Comparison of ENCODE assay signal across 33 mouse cellular contexts in genomic region chr17:23976665-23977064, GRCm38 (mm10). TPM values are rescaled to one million over a fixed set of nuclear protein-coding genes. Genes with fewer than 3 reads are reported as not detected.
DNase-seq lines count a peak whose midpoint lies in the region; ATAC-seq and TF ChIP-seq lines count a peak whose summit lies in the region.
"Had no signal": no experiment of that assay in that cellular context is flagged by ENCODE, and none has a peak within 500 bp of the region (broad histone marks: within the 10 kb centered on the region; RNA-seq: fewer than 3 reads in every experiment).

No protein-coding gene starts in this region.

- WGBS in liver, postnatal 0 days (ENCODE audit: insufficient replicate concordance): 72% methylated on average over 4 of the region's 4 CpGs
- WGBS in midbrain, embryonic 13.5 days: 70% methylated on average over 4 of the region's 4 CpGs
- WGBS in heart, embryonic 12.5 days: 79% methylated on average over 4 of the region's 4 CpGs

- no peak overlapping the region for H3K4me3 ChIP-seq in liver, postnatal 0 days (ENCODE audit: low read depth, low read length)
- no peak overlapping the region for H3K4me3 ChIP-seq in midbrain, embryonic 13.5 days (replicated peaks)
- no peak overlapping the region for H3K4me3 ChIP-seq in heart, embryonic 12.5 days
- H3K4me3 ChIP-seq: embryonic facial prominence, embryonic 12.5 days; forebrain, embryonic 10.5 days; forebrain, embryonic 15.5 days; hindbrain, embryonic 10.5 days; hindbrain, embryonic 15.5 days; left cerebral cortex, adult 2 months; limb, embryonic 13.5 days; lung, embryonic 15.5 days; midbrain, embryonic 10.5 days; myocyte; neural tube, embryonic 12.5 days had no signal

- no peaks in the 10 kb centered on the region for H3K27me3 ChIP-seq in liver, postnatal 0 days (ENCODE audit: insufficient read depth, low read length)
- no peaks in the 10 kb centered on the region for H3K27me3 ChIP-seq in midbrain, embryonic 13.5 days
- no peaks in the 10 kb centered on the region for H3K27me3 ChIP-seq in heart, embryonic 12.5 days (replicated peaks)
- H3K27me3 ChIP-seq: embryonic facial prominence, embryonic 12.5 days; forebrain, embryonic 15.5 days; hindbrain, embryonic 15.5 days; limb, embryonic 13.5 days; lung, embryonic 15.5 days; neural tube, embryonic 12.5 days had no signal

- ATAC-seq in liver, postnatal 0 days: peak; percentile 56; the same call in 1 of the 2 replicates
- ATAC-seq in midbrain, embryonic 13.5 days: no peak
- no peak for ATAC-seq in heart, embryonic 12.5 days (ENCODE audit: insufficient number of reproducible peaks, low FRiP score)
- ATAC-seq: CD4-positive, CD25-positive, alpha-beta regulatory T cell, adult 4 months; forebrain, embryonic 15.5 days; inflammation-experienced regulatory T-cells, adult 6 months; midbrain, embryonic 16.5 days had no signal

- no peaks in the 10 kb centered on the region for H3K9me3 ChIP-seq in liver, postnatal 0 days (ENCODE audit: low read length)
- no peaks in the 10 kb centered on the region for H3K9me3 ChIP-seq in midbrain, embryonic 13.5 days
- no peaks in the 10 kb centered on the region for H3K9me3 ChIP-seq in heart, embryonic 12.5 days (replicated peaks)
- H3K9me3 ChIP-seq: embryonic facial prominence, embryonic 12.5 days; forebrain, embryonic 10.5 days; forebrain, embryonic 15.5 days; hindbrain, embryonic 10.5 days; hindbrain, embryonic 15.5 days; limb, embryonic 13.5 days; lung, embryonic 15.5 days; midbrain, embryonic 10.5 days; neural tube, embryonic 12.5 days had no signal

- no peaks in the 10 kb centered on the region for H3K36me3 ChIP-seq in liver, postnatal 0 days (replicated peaks; ENCODE audit: insufficient read depth, low read length)
- no peaks in the 10 kb centered on the region for H3K36me3 ChIP-seq in midbrain, embryonic 13.5 days
- no peaks in the 10 kb centered on the region for H3K36me3 ChIP-seq in heart, embryonic 12.5 days
- H3K36me3 ChIP-seq: embryonic facial prominence, embryonic 12.5 days; forebrain, embryonic 10.5 days; forebrain, embryonic 15.5 days; hindbrain, embryonic 10.5 days; hindbrain, embryonic 15.5 days; limb, embryonic 13.5 days; lung, embryonic 15.5 days; midbrain, embryonic 10.5 days; neural tube, embryonic 12.5 days had no signal

- H3K27ac ChIP-seq in liver, postnatal 0 days (ENCODE audit: low read depth): no peak overlapping the region
- no peak overlapping the region for H3K27ac ChIP-seq in midbrain, embryonic 13.5 days
- no peak overlapping the region for H3K27ac ChIP-seq in heart, embryonic 12.5 days (ENCODE audit: poor library complexity, severe bottlenecking)
- H3K27ac ChIP-seq: embryonic facial prominence, embryonic 12.5 days; forebrain, embryonic 10.5 days; forebrain, embryonic 15.5 days; hindbrain, embryonic 10.5 days; hindbrain, embryonic 15.5 days; left cerebral cortex, adult 2 months; limb, embryonic 13.5 days; liver, embryonic 14.5 days; lung, embryonic 15.5 days; midbrain, embryonic 10.5 days; neural tube, embryonic 12.5 days had no signal

- no peak overlapping the region for H3K4me2 ChIP-seq in liver, postnatal 0 days (ENCODE audit: low read depth, low read length)
- H3K4me2 ChIP-seq in midbrain, embryonic 13.5 days (replicated peaks): no peak overlapping the region
- H3K4me2 ChIP-seq in heart, embryonic 12.5 days: no peak overlapping the region
- H3K4me2 ChIP-seq: embryonic facial prominence, embryonic 12.5 days; forebrain, embryonic 15.5 days; hindbrain, embryonic 15.5 days; limb, embryonic 13.5 days; lung, embryonic 15.5 days; neural tube, embryonic 12.5 days had no signal

- TF ChIP-seq CTCF in liver, postnatal 0 days (IDR thresholded peaks at IDR 0.05; ENCODE audit: low read depth): no peak

- no peak for DNase-seq in liver, postnatal 0 days
- no peak for DNase-seq in liver
- peak; percentile 52 for DNase-seq in kidney, adult 9 months
- DNase-seq in kidney, postnatal 25 days: peak; percentile 45 to 63
- DNase-seq in layer of hippocampus, adult 9-10 months (ENCODE audit: low spot score): no peak
- DNase-seq: adrenal gland, postnatal 25 days; cerebellum, adult 11-12 months; cerebellum, adult 9-11 months; embryo, embryonic 11 days; heart, postnatal 14 days; thymus, postnatal 4 days had no signal

- H3K4me1 ChIP-seq in liver, postnatal 0 days (ENCODE audit: insufficient read depth): peaks cover 3% of the 10 kb centered on the region; the same call in 1 of the 2 replicates
- no peaks in the 10 kb centered on the region; the same call in 1 of the 2 replicates for H3K4me1 ChIP-seq in midbrain, embryonic 13.5 days (replicated peaks)
- H3K4me1 ChIP-seq in heart, embryonic 12.5 days (replicated peaks): no peaks in the 10 kb centered on the region
- H3K4me1 ChIP-seq: embryonic facial prominence, embryonic 12.5 days; forebrain, embryonic 15.5 days; hindbrain, embryonic 10.5 days; hindbrain, embryonic 15.5 days; limb, embryonic 13.5 days; lung, embryonic 15.5 days; neural tube, embryonic 12.5 days had no signal

- H3K9ac ChIP-seq in liver, postnatal 0 days (replicated peaks): no peak overlapping the region
- H3K9ac ChIP-seq in midbrain, embryonic 13.5 days (replicated peaks): no peak overlapping the region
- H3K9ac ChIP-seq in heart, embryonic 12.5 days: no peak overlapping the region
- H3K9ac ChIP-seq: embryonic facial prominence, embryonic 12.5 days; forebrain, embryonic 15.5 days; hindbrain, embryonic 15.5 days; limb, embryonic 13.5 days; liver, embryonic 14.5 days; lung, embryonic 15.5 days; neural tube, embryonic 12.5 days had no signal

- TF ChIP-seq EP300 in liver, postnatal 0 days (IDR thresholded peaks at IDR 0.05; ENCODE audit: low read depth): no peak

RNA-seq across cellular contexts. Expression of gene Prss30, which starts 3.7 kb away (rescaled TPM):
- polyA plus RNA-seq in liver, postnatal 0 days (2015; fragmentation: Nextera tagmentation; extraction: Ambion mirVana): 0.09 and 0.14 TPM in 2 replicates
- polyA plus RNA-seq in midbrain, embryonic 13.5 days (2015; fragmentation: Nextera tagmentation; extraction: Ambion mirVana): not detected in 2 replicates
- polyA plus RNA-seq in heart, embryonic 12.5 days (2016; fragmentation: Nextera tagmentation; extraction: Ambion mirVana): not detected in 2 replicates
- polyA plus RNA-seq: CD4-positive, CD25-positive, alpha-beta regulatory T cell, adult 4 months; embryonic facial prominence, embryonic 12.5 days; forebrain, embryonic 10.5 days; forebrain, embryonic 15.5 days; hindbrain, embryonic 10.5 days; hindbrain, embryonic 15.5 days; limb, embryonic 13.5 days; midbrain, embryonic 10.5 days; neural tube, embryonic 12.5 days; stomach, embryonic 14.5 days; testis, adult 2 months had no signal

RNA-seq across cellular contexts. Expression of gene Prss22, which starts 21.2 kb away (rescaled TPM):
- polyA plus RNA-seq in liver, postnatal 0 days (2015; fragmentation: Nextera tagmentation; extraction: Ambion mirVana): not detected in 2 replicates
- polyA plus RNA-seq in midbrain, embryonic 13.5 days (2015; fragmentation: Nextera tagmentation; extraction: Ambion mirVana): 0.12 TPM in 1 of 2 replicates, not detected in the other
- polyA plus RNA-seq in heart, embryonic 12.5 days (2016; fragmentation: Nextera tagmentation; extraction: Ambion mirVana): 0.29 TPM in 1 of 2 replicates, not detected in the other
- polyA plus RNA-seq: CD4-positive, CD25-positive, alpha-beta regulatory T cell, adult 4 months; forebrain, embryonic 15.5 days; heart, embryonic 14.5 days; hindbrain, embryonic 15.5 days; inflammation-experienced regulatory T-cells, adult 6 months; liver, embryonic 14.5 days; midbrain, embryonic 16.5 days; testis, adult 2 months had no signal

RNA-seq across cellular contexts. Expression of gene Sbpl, which starts 21.6 kb away (rescaled TPM):
- polyA plus RNA-seq in liver, postnatal 0 days (2015; fragmentation: Nextera tagmentation; extraction: Ambion mirVana): not detected in 2 replicates
- not detected in 2 replicates for polyA plus RNA-seq in midbrain, embryonic 13.5 days (2015; fragmentation: Nextera tagmentation; extraction: Ambion mirVana)
- not detected in 2 replicates for polyA plus RNA-seq in heart, embryonic 12.5 days (2016; fragmentation: Nextera tagmentation; extraction: Ambion mirVana)
- polyA plus RNA-seq: CD4-positive, CD25-positive, alpha-beta regulatory T cell, adult 4 months; embryonic facial prominence, embryonic 12.5 days; forebrain, embryonic 10.5 days; forebrain, embryonic 15.5 days; frontal cortex, adult 2 months; gonadal fat pad, adult 2 months; heart, embryonic 14.5 days; hindbrain, embryonic 10.5 days; hindbrain, embryonic 15.5 days; inflammation-experienced regulatory T-cells, adult 6 months; limb, embryonic 13.5 days; liver, embryonic 14.5 days; lung, embryonic 15.5 days; midbrain, embryonic 10.5 days; midbrain, embryonic 16.5 days; myocyte; neural tube, embryonic 12.5 days; stomach, embryonic 14.5 days; testis, adult 2 months had no signal

RNA-seq across cellular contexts. Expression of gene Sbp, which starts 35.2 kb away (rescaled TPM):
- not detected in 2 replicates for polyA plus RNA-seq in liver, postnatal 0 days (2015; fragmentation: Nextera tagmentation; extraction: Ambion mirVana)
- polyA plus RNA-seq in midbrain, embryonic 13.5 days (2015; fragmentation: Nextera tagmentation; extraction: Ambion mirVana): not detected in 2 replicates
- polyA plus RNA-seq in heart, embryonic 12.5 days (2016; fragmentation: Nextera tagmentation; extraction: Ambion mirVana): not detected in 2 replicates
- polyA plus RNA-seq: CD4-positive, CD25-positive, alpha-beta regulatory T cell, adult 4 months; embryonic facial prominence, embryonic 12.5 days; forebrain, embryonic 10.5 days; forebrain, embryonic 15.5 days; frontal cortex, adult 2 months; gonadal fat pad, adult 2 months; heart, embryonic 14.5 days; hindbrain, embryonic 10.5 days; hindbrain, embryonic 15.5 days; inflammation-experienced regulatory T-cells, adult 6 months; limb, embryonic 13.5 days; liver, embryonic 14.5 days; lung, embryonic 15.5 days; midbrain, embryonic 10.5 days; midbrain, embryonic 16.5 days; myocyte; neural tube, embryonic 12.5 days; stomach, embryonic 14.5 days; testis, adult 2 months had no signal

RNA-seq across cellular contexts. Expression of gene Dcpp3, which starts 59.4 kb away (rescaled TPM):
- polyA plus RNA-seq in liver, postnatal 0 days (2015; fragmentation: Nextera tagmentation; extraction: Ambion mirVana): not detected in 2 replicates
- polyA plus RNA-seq in midbrain, embryonic 13.5 days (2015; fragmentation: Nextera tagmentation; extraction: Ambion mirVana): not detected in 2 replicates
- polyA plus RNA-seq in heart, embryonic 12.5 days (2016; fragmentation: Nextera tagmentation; extraction: Ambion mirVana): not detected in 2 replicates
- polyA plus RNA-seq: CD4-positive, CD25-positive, alpha-beta regulatory T cell, adult 4 months; embryonic facial prominence, embryonic 12.5 days; forebrain, embryonic 10.5 days; forebrain, embryonic 15.5 days; frontal cortex, adult 2 months; gonadal fat pad, adult 2 months; hindbrain, embryonic 10.5 days; hindbrain, embryonic 15.5 days; inflammation-experienced regulatory T-cells, adult 6 months; limb, embryonic 13.5 days; liver, embryonic 14.5 days; midbrain, embryonic 10.5 days; midbrain, embryonic 16.5 days; myocyte; neural tube, embryonic 12.5 days; stomach, embryonic 14.5 days; testis, adult 2 months had no signal

Comparison
In these comparisons a context has a peak if more than half of its experiments do, and no peak if none do; other contexts are left out.
1. DNase-seq: peak in kidney, adult 9 months (single experiment) and kidney, postnatal 25 days (2 of 2); none in liver, postnatal 0 days (single experiment), liver (single experiment) and layer of hippocampus, adult 9-10 months (single experiment).